18 mouse cellular contexts compared by ENCODE assay signal in the genomic region with DNA sequence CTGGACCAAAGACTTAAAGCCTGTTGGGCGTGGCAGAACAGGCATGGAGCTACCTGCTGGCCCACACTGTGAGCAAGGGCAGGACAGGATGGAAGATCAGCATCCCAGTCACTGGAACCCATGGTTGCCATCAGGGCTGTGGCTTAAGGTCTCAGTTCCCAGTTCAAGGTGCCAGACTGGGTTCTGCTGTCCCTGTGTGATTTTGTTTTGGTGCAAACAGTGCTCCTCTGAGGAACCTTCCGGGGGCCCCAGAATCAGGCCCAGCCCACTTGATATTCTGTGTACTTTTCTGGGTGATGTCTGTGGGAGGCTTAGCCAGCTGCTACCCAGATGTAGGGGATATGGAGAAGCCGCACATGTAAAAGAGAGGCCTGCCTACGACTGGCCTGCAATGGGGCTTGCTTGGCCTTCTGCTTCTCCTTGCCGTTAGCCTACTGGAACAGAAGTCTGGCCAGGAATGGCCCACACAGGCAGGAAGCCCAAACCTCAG. TPM values are rescaled to one million over a fixed set of nuclear protein-coding genes. Genes with fewer than 3 reads are reported as not detected.
A peak's percentile ranks its signal among the peaks of the same experiment; 100 is the strongest.
DNase-seq lines count a peak whose midpoint lies in the region; ATAC-seq and TF ChIP-seq lines count a peak whose summit lies in the region.
"Had no signal": no experiment of that assay in that cellular context is flagged by ENCODE, and none has a peak within 500 bp of the region (broad histone marks: within the 10 kb centered on the region; RNA-seq: fewer than 3 reads in every experiment).

No protein-coding gene starts in this region.

- H3K36me3 ChIP-seq in heart, embryonic 11.5 days (ENCODE audit: control insufficient read depth, insufficient read depth, low read length), result no peaks in the 10 kb centered on the region
- H3K36me3 ChIP-seq in thymus, adult 2 months (ENCODE audit: control insufficient read depth, insufficient read depth, low read length), result peaks cover 25% of the 10 kb centered on the region
- no peaks in the 10 kb centered on the region for H3K36me3 ChIP-seq in limb, embryonic 15.5 days
- H3K36me3 ChIP-seq in liver, embryonic 11.5 days (ENCODE audit: control insufficient read depth, insufficient read depth, low read length), result no peaks in the 10 kb centered on the region
- H3K36me3 ChIP-seq: forebrain, embryonic 10.5 days; liver, embryonic 12.5 days; midbrain, embryonic 10.5 days had no signal

- TF ChIP-seq POLR2A in thymus, adult 2 months (IDR thresholded peaks at IDR 0.05; ENCODE audit: control insufficient read depth, extremely low read depth, insufficient read depth, low read length, poor library complexity), result no peak

- H3K27ac ChIP-seq in heart, embryonic 11.5 days (ENCODE audit: low read depth, low read length), result 0 out of 2 replicates have a peak overlapping the region, but pooled peaks have one; percentile 15
- peak overlapping the region; percentile 47; the same call in 1 of the 2 replicates for H3K27ac ChIP-seq in thymus, adult 2 months (ENCODE audit: control insufficient read depth, insufficient read depth, low read length)
- peak overlapping the region; percentile 58 for H3K27ac ChIP-seq in limb, embryonic 15.5 days
- H3K27ac ChIP-seq in liver, embryonic 11.5 days (ENCODE audit: low read depth, low read length), result no peak overlapping the region
- H3K27ac ChIP-seq: forebrain, embryonic 10.5 days; hindbrain, embryonic 14.5 days; liver, embryonic 12.5 days; midbrain, embryonic 10.5 days had no signal

- no peak overlapping the region for H3K4me3 ChIP-seq in heart, embryonic 11.5 days (ENCODE audit: low read depth, low read length)
- no peak overlapping the region for H3K4me3 ChIP-seq in thymus, adult 2 months (ENCODE audit: control insufficient read depth, insufficient read depth, low read length)
- H3K4me3 ChIP-seq in limb, embryonic 15.5 days, result no peak overlapping the region
- no peak overlapping the region for H3K4me3 ChIP-seq in liver, embryonic 11.5 days (ENCODE audit: low read depth, low read length)
- H3K4me3 ChIP-seq: forebrain, embryonic 10.5 days; liver, embryonic 12.5 days; midbrain, embryonic 10.5 days had no signal

- no peak overlapping the region for H3K4me2 ChIP-seq in heart, embryonic 11.5 days
- no peak overlapping the region for H3K4me2 ChIP-seq in limb, embryonic 15.5 days
- H3K4me2 ChIP-seq in liver, embryonic 11.5 days, result no peak overlapping the region
- H3K4me2 ChIP-seq: hindbrain, embryonic 14.5 days; liver, embryonic 12.5 days had no signal

- H3K9me3 ChIP-seq in heart, embryonic 11.5 days (replicated peaks; ENCODE audit: control insufficient read depth, low read length), result no peaks in the 10 kb centered on the region
- no peaks in the 10 kb centered on the region for H3K9me3 ChIP-seq in limb, embryonic 15.5 days
- H3K9me3 ChIP-seq in liver, embryonic 11.5 days (ENCODE audit: control insufficient read depth, low read length), result no peaks in the 10 kb centered on the region
- H3K9me3 ChIP-seq: forebrain, embryonic 10.5 days; liver, embryonic 12.5 days; midbrain, embryonic 10.5 days had no signal

- H3K27me3 ChIP-seq in heart, embryonic 11.5 days (ENCODE audit: control insufficient read depth, insufficient read depth, low read length), result no peaks in the 10 kb centered on the region; the same call in 1 of the 2 replicates
- no peaks in the 10 kb centered on the region for H3K27me3 ChIP-seq in thymus, adult 2 months (ENCODE audit: control insufficient read depth, insufficient read depth, low read length)
- no peaks in the 10 kb centered on the region for H3K27me3 ChIP-seq in limb, embryonic 15.5 days
- H3K27me3 ChIP-seq in liver, embryonic 11.5 days (replicated peaks; ENCODE audit: control insufficient read depth, insufficient read depth, low read length), result peaks cover 27% of the 10 kb centered on the region

- intact Hi-C loops in heart, postnatal 10 days (cut with DNase I), result no loop called here

- no peak for DNase-seq in heart, postnatal 10 days
- no peak for DNase-seq in thymus, adult 2 months
- no peak for DNase-seq in thymus, adult 18-20 months
- no peak for DNase-seq in right cerebral cortex, postnatal 4 days
- DNase-seq in liver, embryonic 11.5 days (ENCODE audit: low spot score), result no peak
- DNase-seq: cerebellum, adult 11-12 months; kidney, adult 11 months; lung, postnatal 14 days had no signal

- no peak for TF ChIP-seq CTCF in thymus, adult 2 months (IDR thresholded peaks at IDR 0.05; ENCODE audit: borderline replicate concordance, control insufficient read depth, extremely low read depth, insufficient read depth, low read length, poor library complexity)

- ATAC-seq in heart, embryonic 11.5 days (replicated peaks; ENCODE audit: insufficient number of reproducible peaks, low FRiP score, low TSS enrichment), result no peak
- ATAC-seq in limb, embryonic 15.5 days (ENCODE audit: insufficient number of reproducible peaks, low FRiP score, low TSS enrichment, low read depth), result no peak
- ATAC-seq in liver, embryonic 11.5 days (replicated peaks; ENCODE audit: low FRiP score), result no peak
- ATAC-seq in erythroblast, adult 5-6 weeks (replicated peaks; ENCODE audit: low FRiP score, poor library complexity, severe bottlenecking), result no peak
- ATAC-seq: liver, embryonic 12.5 days had no signal

- 71% methylated on average over 5 of the region's 5 CpGs for WGBS in heart, embryonic 11.5 days (ENCODE audit: insufficient replicate concordance)
- WGBS in thymus, adult 2 months, result 68% methylated on average over 5 of the region's 5 CpGs
- 47% methylated on average over 5 of the region's 5 CpGs for WGBS in limb, embryonic 15.5 days
- 75% methylated on average over 5 of the region's 5 CpGs for WGBS in liver, embryonic 11.5 days

- H3K9ac ChIP-seq in heart, embryonic 11.5 days (ENCODE audit: low read depth, low read length), result 0 out of 2 replicates have a peak overlapping the region, but pooled peaks have one; percentile 16
- H3K9ac ChIP-seq in limb, embryonic 15.5 days, result 0 out of 2 replicates have a peak overlapping the region, but pooled peaks have one; percentile 14
- H3K9ac ChIP-seq in liver, embryonic 11.5 days (ENCODE audit: low read depth, low read length), result no peak overlapping the region
- H3K9ac ChIP-seq: hindbrain, embryonic 14.5 days; liver, embryonic 12.5 days had no signal

- H3K4me1 ChIP-seq in heart, embryonic 11.5 days (ENCODE audit: control insufficient read depth, insufficient read depth, low read length), result peaks cover 44% of the 10 kb centered on the region
- H3K4me1 ChIP-seq in thymus, adult 2 months (replicated peaks; ENCODE audit: control insufficient read depth, insufficient read depth, low read length), result peaks cover 35% of the 10 kb centered on the region
- H3K4me1 ChIP-seq in limb, embryonic 15.5 days, result peaks cover 49% of the 10 kb centered on the region
- H3K4me1 ChIP-seq in liver, embryonic 11.5 days (replicated peaks; ENCODE audit: control insufficient read depth, insufficient read depth, low read length), result peaks cover 20% of the 10 kb centered on the region

RNA-seq across cellular contexts. Expression of gene Socs1, which starts 4.7 kb away (rescaled TPM):
- polyA plus RNA-seq in heart, embryonic 11.5 days (2014; fragmentation: Nextera tagmentation; extraction: Ambion mirVana), result 4.8 and 5.3 TPM in 2 replicates
- total RNA-seq in heart, postnatal 10 days (2021), result 1 to 10 TPM; 1.2 to 1.5 TPM
- 279 and 377 TPM in 2 replicates for polyA plus RNA-seq in thymus, adult 2 months (2012; rRNA removed)
- polyA plus RNA-seq in limb, embryonic 15.5 days (2015; fragmentation: Nextera tagmentation; extraction: Ambion mirVana), result 17.4 and 17.5 TPM in 2 replicates
- polyA plus RNA-seq in liver, embryonic 11.5 days (2014; fragmentation: Nextera tagmentation; extraction: Ambion mirVana), result 3.2 and 3.5 TPM in 2 replicates
- total RNA-seq in erythroblast, adult 5-6 weeks (2015; ENCODE audit: low replicate concordance), result 0.84 TPM in 1 of 2 replicates, not detected in the other
- total RNA-seq in erythroblast, adult 5-6 weeks (2017; ENCODE audit: low replicate concordance), result 0.56 and 1.2 TPM in 2 replicates

RNA-seq across cellular contexts. Expression of gene Tnp2, which starts 7.8 kb away (rescaled TPM):
- not detected in 2 replicates for polyA plus RNA-seq in heart, embryonic 11.5 days (2014; fragmentation: Nextera tagmentation; extraction: Ambion mirVana)
- not detected for total RNA-seq in heart, postnatal 10 days (2021)
- polyA plus RNA-seq in thymus, adult 2 months (2012; rRNA removed), result 2.7 and 14.2 TPM in 2 replicates
- not detected in 2 replicates for polyA plus RNA-seq in limb, embryonic 15.5 days (2015; fragmentation: Nextera tagmentation; extraction: Ambion mirVana)
- polyA plus RNA-seq in liver, embryonic 11.5 days (2014; fragmentation: Nextera tagmentation; extraction: Ambion mirVana), result not detected in 2 replicates
- total RNA-seq in erythroblast, adult 5-6 weeks (2015; ENCODE audit: low replicate concordance), result not detected in 2 replicates
- total RNA-seq in erythroblast, adult 5-6 weeks (2017; ENCODE audit: low replicate concordance), result not detected in 2 replicates
- total RNA-seq: gastrocnemius, postnatal 4 days had no signal
- polyA plus RNA-seq: C2C12; forebrain, embryonic 10.5 days; hindbrain, embryonic 14.5 days; liver, embryonic 12.5 days; midbrain, embryonic 10.5 days had no signal

RNA-seq across cellular contexts. Expression of gene Prm3, which starts 10.0 kb away (rescaled TPM):
- not detected in 2 replicates for polyA plus RNA-seq in heart, embryonic 11.5 days (2014; fragmentation: Nextera tagmentation; extraction: Ambion mirVana)
- not detected for total RNA-seq in heart, postnatal 10 days (2021)
- polyA plus RNA-seq in thymus, adult 2 months (2012; rRNA removed), result not detected in 2 replicates
- polyA plus RNA-seq in limb, embryonic 15.5 days (2015; fragmentation: Nextera tagmentation; extraction: Ambion mirVana), result not detected in 2 replicates
- not detected in 2 replicates for polyA plus RNA-seq in liver, embryonic 11.5 days (2014; fragmentation: Nextera tagmentation; extraction: Ambion mirVana)
- not detected in 2 replicates for total RNA-seq in erythroblast, adult 5-6 weeks (2015; ENCODE audit: low replicate concordance)
- not detected in 2 replicates for total RNA-seq in erythroblast, adult 5-6 weeks (2017; ENCODE audit: low replicate concordance)
- total RNA-seq: gastrocnemius, postnatal 4 days had no signal
- polyA plus RNA-seq: C2C12; forebrain, embryonic 10.5 days; hindbrain, embryonic 14.5 days; large intestine, adult 2 months; liver, embryonic 12.5 days; midbrain, embryonic 10.5 days had no signal

RNA-seq across cellular contexts. Expression of gene Prm2, which starts 15.3 kb away (rescaled TPM):
- polyA plus RNA-seq in heart, embryonic 11.5 days (2014; fragmentation: Nextera tagmentation; extraction: Ambion mirVana), result not detected in 2 replicates
- total RNA-seq in heart, postnatal 10 days (2021), result not detected
- polyA plus RNA-seq in thymus, adult 2 months (2012; rRNA removed), result 0.50 and 7.0 TPM in 2 replicates
- polyA plus RNA-seq in limb, embryonic 15.5 days (2015; fragmentation: Nextera tagmentation; extraction: Ambion mirVana), result not detected in 2 replicates
- polyA plus RNA-seq in liver, embryonic 11.5 days (2014; fragmentation: Nextera tagmentation; extraction: Ambion mirVana), result not detected in 2 replicates
- not detected in 2 replicates for total RNA-seq in erythroblast, adult 5-6 weeks (2015; ENCODE audit: low replicate concordance)
- total RNA-seq in erythroblast, adult 5-6 weeks (2017; ENCODE audit: low replicate concordance), result not detected in 2 replicates
- total RNA-seq: gastrocnemius, postnatal 4 days had no signal
- polyA plus RNA-seq: C2C12; forebrain, embryonic 10.5 days; hindbrain, embryonic 14.5 days; liver, embryonic 12.5 days; midbrain, embryonic 10.5 days had no signal

RNA-seq across cellular contexts. Expression of gene Prm1, which starts 25.0 kb away (rescaled TPM):
- not detected in 2 replicates for polyA plus RNA-seq in heart, embryonic 11.5 days (2014; fragmentation: Nextera tagmentation; extraction: Ambion mirVana)
- not detected for total RNA-seq in heart, postnatal 10 days (2021)
- polyA plus RNA-seq in thymus, adult 2 months (2012; rRNA removed), result 0.96 and 6.1 TPM in 2 replicates
- polyA plus RNA-seq in limb, embryonic 15.5 days (2015; fragmentation: Nextera tagmentation; extraction: Ambion mirVana), result 0.50 TPM in 1 of 2 replicates, not detected in the other
- polyA plus RNA-seq in liver, embryonic 11.5 days (2014; fragmentation: Nextera tagmentation; extraction: Ambion mirVana), result not detected in 2 replicates
- total RNA-seq in erythroblast, adult 5-6 weeks (2015; ENCODE audit: low replicate concordance), result not detected in 2 replicates
- total RNA-seq in erythroblast, adult 5-6 weeks (2017; ENCODE audit: low replicate concordance), result not detected in 2 replicates
- total RNA-seq: gastrocnemius, postnatal 4 days had no signal
- polyA plus RNA-seq: C2C12; forebrain, embryonic 10.5 days; liver, embryonic 12.5 days; midbrain, embryonic 10.5 days had no signal

Comparison
In these comparisons a context has a peak if more than half of its experiments do, and no peak if none do; other contexts are left out.
1. RNA of gene Socs1, which starts 4.7 kb away (polyA plus RNA-seq): 279 to 377 TPM in thymus, adult 2 months; 17.4 to 17.5 TPM in limb, embryonic 15.5 days, 4.8 to 5.3 TPM in heart, embryonic 11.5 days and 3.2 to 3.5 TPM in liver, embryonic 11.5 days; every median in the first group is over 10 times any median in the second.